Mouse (Mus musculus) embryo, embryonic 10 days (tissue): Measurements from ENCODE around the gene Slc24a3.

ENCODE experiments used
- DNase-seq: peaks from one replicate; pipeline ENCODE4 v3.0.0-alpha.2; 2015; ENCODE audit warnings: low spot score

Gene Slc24a3

DNA sequence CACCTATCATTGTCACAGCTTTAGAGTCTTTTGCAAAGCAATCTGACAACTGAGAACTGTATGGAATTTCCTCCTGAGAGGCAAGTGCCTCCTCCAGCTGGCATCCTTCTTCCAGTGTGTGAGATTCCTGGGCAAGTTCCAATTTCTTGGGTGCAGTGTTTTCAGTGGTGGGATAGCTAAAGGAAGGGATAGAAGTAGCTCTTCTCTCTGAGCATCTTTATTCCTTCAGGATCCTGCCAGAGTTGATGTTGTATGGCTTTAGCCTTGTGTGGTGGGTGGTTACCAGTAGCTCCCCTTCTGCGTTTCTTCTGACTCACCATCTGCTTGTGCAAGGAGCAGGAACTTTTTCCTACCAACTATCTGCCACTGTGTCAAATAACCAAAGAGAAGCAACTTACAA, 516.6 kb downstream of the Slc24a3 start:
- no peak for DNase-seq

- DNase-seq = no peak
Observed at GRCm38 (mm10) chr2:145684891-145685290, 517.3 kb downstream of the Slc24a3 start.

GRCm38 (mm10) chr2:145686017-145686416, 518.5 kb downstream of the Slc24a3 start:
- DNase-seq = no peak

DNA sequence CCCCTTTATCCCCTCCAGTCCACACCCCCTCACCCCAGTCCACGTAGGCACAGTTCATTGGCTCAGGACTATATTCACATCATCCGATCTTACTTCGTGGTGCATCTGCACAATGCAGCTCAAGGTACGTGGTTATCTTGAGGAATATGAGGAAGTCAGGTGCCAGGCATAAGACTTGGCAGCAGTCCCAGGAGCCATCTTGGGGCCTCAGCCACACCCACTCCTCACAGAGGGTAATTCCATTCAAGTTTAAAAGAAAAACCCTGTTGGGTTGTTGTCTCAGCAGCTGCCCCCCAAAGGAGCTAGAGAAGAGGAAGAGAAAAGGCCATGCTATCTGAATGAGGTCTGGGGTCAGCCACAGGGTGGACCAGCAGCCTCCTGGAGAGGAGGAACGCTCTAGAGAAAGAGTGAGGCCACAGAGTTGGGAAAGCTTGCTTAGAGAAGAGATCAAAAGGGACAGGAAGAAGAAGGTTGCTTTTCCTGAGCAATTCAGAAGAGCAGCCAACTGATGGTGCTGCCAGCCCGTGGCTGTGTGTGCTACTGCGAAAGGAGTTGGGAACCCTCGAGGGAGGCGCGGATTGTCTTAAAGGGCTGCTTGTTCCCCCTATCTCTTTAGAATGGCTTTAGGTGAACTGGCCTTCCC, 523.9 kb downstream of the Slc24a3 start:
- no peak for DNase-seq
